In genomic region chr3:138558529-138558928, GRCm38 (mm10) we compare ENCODE assay signal across 7 mouse cellular contexts. TPM values are rescaled to one million over a fixed set of nuclear protein-coding genes. Genes with fewer than 3 reads are reported as not detected.
DNase-seq lines count a peak whose midpoint lies in the region; ATAC-seq and TF ChIP-seq lines count a peak whose summit lies in the region.

No protein-coding gene starts in this region.

- peak; percentile 38 for TF ChIP-seq CTCF in left cerebral cortex, adult 2 months (IDR thresholded peaks at IDR 0.05)
- TF ChIP-seq CTCF in cortical plate, adult 2 months (IDR thresholded peaks at IDR 0.05; ENCODE audit: extremely low read depth, insufficient read depth, low read length): peak; percentile 54

- no peaks in the 10 kb centered on the region for H3K9me3 ChIP-seq in midbrain, embryonic 13.5 days

- no peak overlapping the region for H3K4me3 ChIP-seq in left cerebral cortex, adult 2 months
- no peak overlapping the region for H3K4me3 ChIP-seq in cortical plate, adult 2 months (ENCODE audit: insufficient read depth, low read length)
- no peak overlapping the region for H3K4me3 ChIP-seq in midbrain, embryonic 13.5 days (replicated peaks)

- no peak for TF ChIP-seq POLR2A in cortical plate, adult 2 months (IDR thresholded peaks at IDR 0.05; ENCODE audit: extremely low read depth, insufficient read depth, low read length)

- 60% methylated on average over 4 of the region's 4 CpGs for WGBS in midbrain, embryonic 13.5 days

- no peak overlapping the region for H3K27ac ChIP-seq in left cerebral cortex, adult 2 months
- H3K27ac ChIP-seq in cortical plate, adult 2 months (ENCODE audit: insufficient read depth, low read length): no peak overlapping the region
- no peak overlapping the region for H3K27ac ChIP-seq in midbrain, embryonic 13.5 days

- DNase-seq in left cerebral cortex, adult 2 months (ENCODE audit: extremely low spot score in 1 of 2, low spot score in 2 of 2): no peak
- DNase-seq in left cerebral cortex, postnatal 25 days (ENCODE audit: low spot score in 2 of 2): no peak
- no peak for DNase-seq in thymus, postnatal 14 days
- DNase-seq in layer of hippocampus, postnatal 14 days (ENCODE audit: low spot score in 2 of 2): no peak

- H3K4me1 ChIP-seq in cortical plate, adult 2 months (ENCODE audit: control insufficient read depth, insufficient read depth, low read length): no peaks in the 10 kb centered on the region
- no peaks in the 10 kb centered on the region for H3K4me1 ChIP-seq in midbrain, embryonic 13.5 days (replicated peaks)

- H3K9ac ChIP-seq in midbrain, embryonic 13.5 days (replicated peaks): no peak overlapping the region

- intact Hi-C loops in left cerebral cortex, adult 2 months (cut with DNase I): no loop called here
- intact Hi-C loops in left cerebral cortex, postnatal 25 days (cut with DNase I): no loop called here

- peak; percentile 46 for ATAC-seq in granulocyte monocyte progenitor cell, adult 5-6 weeks (replicated peaks; ENCODE audit: poor library complexity, severe bottlenecking)
- ATAC-seq in midbrain, embryonic 13.5 days: peak; percentile 38; the same call in 1 of the 2 replicates

- peaks cover 36% of the 10 kb centered on the region for H3K36me3 ChIP-seq in midbrain, embryonic 13.5 days

- no peak overlapping the region for H3K4me2 ChIP-seq in midbrain, embryonic 13.5 days (replicated peaks)

- H3K27me3 ChIP-seq in midbrain, embryonic 13.5 days: no peaks in the 10 kb centered on the region

RNA-seq across cellular contexts. Expression of gene Eif4e, which starts 32.5 kb away (rescaled TPM):
- 100 to 1,000 TPM; 181 to 197 TPM for total RNA-seq in left cerebral cortex, adult 2 months (2021)
- total RNA-seq in left cerebral cortex, postnatal 25 days (2021): 100 to 1,000 TPM; 176 to 189 TPM
- polyA plus RNA-seq in cortical plate, adult 2 months (2012; rRNA removed): 146 and 158 TPM in 2 replicates
- total RNA-seq in granulocyte monocyte progenitor cell, adult 5-6 weeks (2014; fragmentation: Nextera tagmentation): 179 and 203 TPM in 2 replicates
- 188 and 220 TPM in 2 replicates for total RNA-seq in granulocyte monocyte progenitor cell, adult 5-6 weeks (2017)
- polyA plus RNA-seq in midbrain, embryonic 13.5 days (2015; fragmentation: Nextera tagmentation; extraction: Ambion mirVana): 343 and 393 TPM in 2 replicates
- total RNA-seq in layer of hippocampus, postnatal 14 days (2021): 100 to 1,000 TPM; 151 to 169 TPM
